Mouse (Mus musculus): Measurements from ENCODE around the gene Eci1. TPM values are rescaled to one million over a fixed set of nuclear protein-coding genes. Genes with fewer than 3 reads are reported as not detected.

Gene Eci1
- total RNA-seq, 2 experiments from 2014 or later, result 165 to 199 TPM

DNA sequence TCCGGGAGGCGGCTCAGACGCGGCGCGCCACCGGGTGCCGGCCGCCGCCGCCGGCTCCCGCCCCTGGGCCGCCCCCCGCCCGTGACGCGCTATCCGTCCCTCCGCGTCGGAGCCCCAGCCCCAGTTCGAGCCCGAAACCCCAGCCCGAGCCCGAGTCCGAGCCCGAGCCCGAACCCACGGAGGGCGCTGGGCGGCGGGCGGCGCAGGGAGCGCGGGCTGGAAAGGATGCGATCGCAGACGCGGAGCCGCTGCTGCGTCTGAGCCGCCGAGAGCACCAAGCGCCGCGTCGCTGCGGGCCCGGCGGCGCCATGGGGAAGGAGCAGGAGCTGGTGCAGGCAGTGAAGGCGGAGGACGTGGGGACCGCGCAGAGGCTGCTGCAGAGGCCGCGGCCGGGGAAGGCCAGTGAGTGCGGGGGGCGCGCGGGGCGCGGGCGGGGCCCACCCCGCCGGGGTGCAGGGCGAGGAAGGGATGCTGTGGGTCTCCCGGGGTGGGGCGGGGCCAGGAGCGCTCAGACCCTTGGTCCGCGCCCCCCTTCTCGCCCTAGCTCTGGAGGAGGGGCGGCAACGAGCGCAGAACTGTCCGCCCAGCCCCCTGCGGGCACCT, 62.3 kb downstream of the Eci1 start:
- DNase-seq (ENCODE audit: low spot score in 2 of 2), result no peak

Other genes with a start within 250 kb of the Eci1 start
- 10 to 100 TPM; 13.7 to 15.9 TPM for gene Tbc1d24, start 221.1 kb upstream of the Eci1 start, total RNA-seq (2021)
- gene Ntn3, start 217.1 kb upstream of the Eci1 start, total RNA-seq (2021), result 1 to 10 TPM; 7.6 to 8.2 TPM
- gene Tedc2, start 205.8 kb upstream of the Eci1 start, total RNA-seq (2021), result 10 to 100 TPM; 13.8 to 17.6 TPM
- gene Ccnf, start 175.2 kb upstream of the Eci1 start, total RNA-seq (2021), result 10 to 100 TPM; 23.3 to 25.5 TPM
- gene Abca17, start 75.6 kb upstream of the Eci1 start, total RNA-seq (2021), result under 1 TPM in 1 of 2 experiments, not detected in 1; 0.11 TPM
- 10 to 100 TPM; 27.2 to 38.5 TPM for gene Abca3, start 74.7 kb upstream of the Eci1 start, total RNA-seq (2021)
- gene Rnps1, start 12.1 kb upstream of the Eci1 start, total RNA-seq (2021), result 100 to 1,000 TPM; 122 to 133 TPM
- 1 to 10 TPM; 3.1 to 3.4 TPM for gene Dnase1l2, start 16.5 kb downstream of the Eci1 start, total RNA-seq (2021)
- gene E4f1, start 43.7 kb downstream of the Eci1 start, total RNA-seq (2021), result 10 to 100 TPM; 31.8 to 35.1 TPM
- 10 to 100 TPM; 44.6 to 46.4 TPM for gene Pgp, start 43.8 kb downstream of the Eci1 start, total RNA-seq (2021)
- gene Bricd5, start 47.2 kb downstream of the Eci1 start, total RNA-seq (2021), result under 1 TPM; 0.50 to 0.93 TPM
- 10 to 100 TPM; 28.0 to 30.0 TPM for gene Mlst8, start 52.4 kb downstream of the Eci1 start, total RNA-seq (2021)
- 10 to 100 TPM; 62.4 to 65.2 TPM for gene Caskin1, start 62.0 kb downstream of the Eci1 start, total RNA-seq (2021)
- gene Traf7, start 101.3 kb downstream of the Eci1 start, total RNA-seq (2021), result 100 to 1,000 TPM; 137 to 149 TPM
- gene Rab26, start 107.6 kb downstream of the Eci1 start, total RNA-seq (2021), result 1 to 10 TPM; 1.1 to 1.9 TPM
- 10 to 100 TPM; 67.8 to 70.9 TPM for gene Pkd1, start 123.2 kb downstream of the Eci1 start, total RNA-seq (2021)
- gene Tsc2, start 206.0 kb downstream of the Eci1 start, total RNA-seq (2021), result 100 to 1,000 TPM; 110 to 119 TPM
- gene Nthl1, start 206.0 kb downstream of the Eci1 start, total RNA-seq (2021), result 10 to 100 TPM; 13.3 to 13.8 TPM
- 10 to 100 TPM; 62.2 to 64.2 TPM for gene Slc9a3r2, start 223.7 kb downstream of the Eci1 start, total RNA-seq (2021)
- gene Npw, start 231.8 kb downstream of the Eci1 start, total RNA-seq (2021), result not detected
- 10 to 100 TPM; 47.5 to 48.9 TPM for gene Zfp598, start 243.0 kb downstream of the Eci1 start, total RNA-seq (2021)